Mouse (Mus musculus) heart, adult 2 months (tissue): ENCODE measurements around the gene Plscr4.

Experiments
- CTCF ChIP-seq: fragments of 200-600 bp; IDR thresholded peaks from 2 replicates; pipeline ENCODE4 v1.8.1; 2022; ENCODE audit warnings: antibody characterized with exemption, mild to moderate bottlenecking, moderate library complexity
- EP300 ChIP-seq: fragments of 200-500 bp; IDR thresholded peaks from 2 replicates; pipeline ENCODE4 v1.6.1; 2011; ENCODE audit warnings: low read depth, low read length, control low read depth; ENCODE audit not compliant: insufficient read depth

- no peak for TF ChIP-seq CTCF
- TF ChIP-seq EP300 = no peak
Observed at GRCm38 (mm10) chr9:92490319-92490718, 33.1 kb downstream of the Plscr4 start.
